Mouse (Mus musculus) lung, postnatal 0 days (tissue): ENCODE measurements around the gene Cox14.

Experiments
- CTCF ChIP-seq: IDR thresholded peaks from 2 replicates; pipeline ENCODE4 v1.5.1; 2016; ENCODE audit warnings: antibody characterized with exemption, mild to moderate bottlenecking
- EP300 ChIP-seq: IDR thresholded peaks from 2 replicates; pipeline ENCODE4 v1.6.1; 2016; ENCODE audit warnings: antibody characterized with exemption, mild to moderate bottlenecking, control low read depth

DNA sequence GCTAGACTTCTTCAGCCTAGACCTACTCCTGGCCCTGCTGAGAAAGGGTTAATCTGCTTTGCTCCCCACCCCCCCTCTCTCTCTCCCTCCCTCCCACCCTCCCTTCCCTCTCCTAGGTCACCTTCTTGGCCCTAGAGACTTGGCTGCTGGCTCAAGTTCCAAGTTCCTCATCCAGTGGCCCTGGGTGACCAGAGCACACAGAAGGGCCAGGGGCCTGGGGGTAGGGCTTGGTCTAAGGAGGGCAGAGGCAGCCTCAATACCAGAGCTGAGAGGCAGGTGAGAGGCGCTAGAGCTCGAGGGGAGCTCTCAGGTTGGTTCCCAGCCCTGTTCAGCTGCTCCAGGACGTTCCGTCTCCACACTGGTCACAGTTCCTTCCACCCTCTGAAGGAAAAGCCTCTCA is 34.5 kb upstream of the Cox14 start:
- TF ChIP-seq EP300 (no peak), CTCF (no peak)
